Mouse (Mus musculus) embryonic facial prominence, embryonic 11.5 days (tissue): ENCODE measurements at regions not wholly inside any gene's neighbourhood (a gene's known extent, or its start where the extent isn't known, plus 50 kb on each side); places are given as distances from the start of the nearest gene placed in this dataset.

Experiments used
- ATAC-seq: fragments of 200-750 bp; cut with Nextera tagmentation; replicated peaks from 2 replicates; pipeline ENCODE4 v1.8.0; 2017; ENCODE audit warnings: low read depth; ENCODE audit not compliant: insufficient number of reproducible peaks, low FRiP score, low TSS enrichment
- DNase-seq: peaks from one replicate; pipeline ENCODE4 v3.0.0-alpha.2; 2015; ENCODE audit warnings: low spot score
- H3K27ac ChIP-seq: fragments of 300-500 bp; sonication (generic); replicated peaks from 2 replicates; pipeline ENCODE4 v1.5.1; 2014; ENCODE audit warnings: mild to moderate bottlenecking, low read depth, low read length, control low read depth
- H3K27me3 ChIP-seq: fragments of 300-500 bp; sonication (generic); 2 replicates; pipeline ENCODE4 v1.6.1; 2014; ENCODE audit warnings: mild to moderate bottlenecking, low read length, moderate library complexity, mixed read lengths; ENCODE audit not compliant: control insufficient read depth, insufficient read depth
- H3K36me3 ChIP-seq: fragments of 300-500 bp; sonication (generic); replicated peaks from 2 replicates; pipeline ENCODE4 v1.6.1; 2014; ENCODE audit warnings: low read depth, mild to moderate bottlenecking, low read length, moderate library complexity, mixed read lengths; ENCODE audit not compliant: control insufficient read depth, insufficient read depth
- H3K4me1 ChIP-seq: fragments of 300-500 bp; sonication (generic); 2 replicates; pipeline ENCODE4 v1.6.1; 2014; ENCODE audit warnings: low read length, mixed read lengths; ENCODE audit not compliant: control insufficient read depth, insufficient read depth
- H3K4me2 ChIP-seq: fragments of 300-500 bp; sonication (generic); 2 replicates; pipeline ENCODE4 v1.6.1; 2014; ENCODE audit warnings: low read depth, mild to moderate bottlenecking, control low read depth, low read length, moderate library complexity
- H3K4me3 ChIP-seq: fragments of 300-500 bp; sonication (generic); 2 replicates; pipeline ENCODE4 v1.5.1; 2014; ENCODE audit warnings: low read depth, low read length, control low read depth
- H3K9ac ChIP-seq: fragments of 300-500 bp; sonication (generic); replicated peaks from 2 replicates; pipeline ENCODE4 v1.6.1; 2014; ENCODE audit warnings: mild to moderate bottlenecking, control low read depth, low read length
- H3K9me3 ChIP-seq: fragments of 300-500 bp; sonication (generic); replicated peaks from 2 replicates; pipeline ENCODE4 v1.6.1; 2016; ENCODE audit warnings: mild to moderate bottlenecking, low read length, inconsistent platforms, mixed read lengths; ENCODE audit not compliant: control insufficient read depth
- WGBS: fragments of 180-500 bp; shearing (Covaris S2); extraction: QIAGEN DNeasy Blood & Tissue Kit; methylation state at CpG from one replicate; pipeline ENCODE4 v1.1.7; 2014; 5-methylcytosine and 5-hydroxymethylcytosine counted together

DNA sequence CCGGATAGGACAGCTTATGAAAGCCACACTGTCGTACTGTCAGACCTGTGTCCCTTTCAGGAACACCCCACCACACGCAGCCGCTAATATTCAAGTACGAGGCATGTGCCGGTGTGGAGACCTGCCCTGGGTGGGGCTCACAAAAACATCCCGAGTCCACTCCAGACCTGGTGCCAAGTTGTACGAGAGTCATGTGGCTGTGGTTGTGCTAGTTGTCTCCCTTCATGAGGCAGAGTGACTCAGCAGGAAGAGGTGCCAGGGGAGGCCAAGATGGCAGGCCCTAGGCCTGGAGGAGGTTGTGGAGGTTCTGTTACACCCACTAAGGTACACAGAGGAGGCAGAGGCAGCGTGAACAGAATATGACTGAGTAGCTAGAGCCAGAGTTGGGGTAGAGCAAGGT is 143.5 kb downstream of the H2afy start:
- Histone ChIP-seq H3K4me3 (no peak overlapping the region), H3K27me3 (no peaks in the 10 kb centered on the region), H3K4me2 (no peak overlapping the region), H3K9me3 (no peaks in the 10 kb centered on the region), H3K9ac (no peak overlapping the region), H3K36me3 (no peaks in the 10 kb centered on the region), H3K4me1 (no peaks in the 10 kb centered on the region; the same call in 1 of the 2 replicates), H3K27ac (no peak overlapping the region)
- 87% methylated on average over 9 of the region's 9 CpGs for WGBS
- DNase-seq (no peak), ATAC-seq (no peak)

DNA sequence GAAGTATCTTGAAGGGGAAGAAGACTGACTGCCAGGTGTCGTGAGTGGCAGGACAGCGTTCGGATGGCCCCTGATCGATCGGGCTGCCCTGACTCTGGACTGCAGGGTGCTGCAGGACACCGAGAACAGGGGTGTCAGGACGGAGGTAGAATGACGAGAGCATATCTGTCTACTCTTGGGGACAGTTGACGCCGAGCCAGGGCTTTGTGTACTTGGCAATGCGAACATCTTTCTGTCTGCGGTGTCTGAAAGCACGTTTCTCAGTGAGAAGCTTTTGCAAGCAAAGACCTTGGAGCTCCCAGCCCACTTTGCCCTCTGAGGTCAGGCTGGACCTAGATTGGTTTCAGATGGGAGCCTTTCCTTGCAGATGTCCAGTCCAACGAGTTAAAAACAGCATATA is 144.9 kb downstream of the H2afy start:
- 65% methylated on average over 14 of the region's 14 CpGs for WGBS
- H3K36me3 ChIP-seq: no peaks in the 10 kb centered on the region
- H3K9ac ChIP-seq: no peak overlapping the region
- DNase-seq (no peak), ATAC-seq (no peak)
- no peak overlapping the region for H3K4me2 ChIP-seq
- no peaks in the 10 kb centered on the region for H3K9me3 ChIP-seq
- no peak overlapping the region for H3K4me3 ChIP-seq
- peaks cover 3% of the 10 kb centered on the region for H3K4me1 ChIP-seq
- H3K27me3 ChIP-seq: no peaks in the 10 kb centered on the region
- no peak overlapping the region for H3K27ac ChIP-seq

DNA sequence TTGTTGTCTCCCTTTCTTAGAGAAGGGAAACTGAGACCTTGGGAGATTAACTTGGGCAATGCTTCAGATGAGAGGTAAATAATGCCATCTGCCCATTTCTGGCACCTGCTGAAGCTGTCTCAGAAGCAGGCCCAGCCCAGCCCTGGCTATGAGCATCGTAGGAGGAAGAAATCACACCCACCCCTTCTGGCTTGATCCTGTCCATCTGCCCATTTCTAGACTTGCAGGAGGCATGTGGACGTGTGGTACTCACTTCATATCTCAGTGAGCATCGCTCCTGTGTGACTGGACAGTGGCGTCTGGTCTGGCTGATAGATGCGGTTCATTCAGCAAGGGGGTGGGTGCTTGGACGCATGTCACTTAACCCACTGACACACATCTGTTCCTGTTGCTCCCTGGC is 146.0 kb downstream of the H2afy start:
- no peak overlapping the region for H3K4me2 ChIP-seq
- no peak for ATAC-seq
- H3K4me1 ChIP-seq: peaks cover 4% of the 10 kb centered on the region
- no peak for DNase-seq
- no peaks in the 10 kb centered on the region for H3K36me3 ChIP-seq
- H3K4me3 ChIP-seq: no peak overlapping the region
- no peaks in the 10 kb centered on the region for H3K9me3 ChIP-seq
- no peak overlapping the region for H3K9ac ChIP-seq
- no peak overlapping the region for H3K27ac ChIP-seq
- H3K27me3 ChIP-seq: no peaks in the 10 kb centered on the region
- WGBS: 86% methylated on average over 6 of the region's 6 CpGs

DNA sequence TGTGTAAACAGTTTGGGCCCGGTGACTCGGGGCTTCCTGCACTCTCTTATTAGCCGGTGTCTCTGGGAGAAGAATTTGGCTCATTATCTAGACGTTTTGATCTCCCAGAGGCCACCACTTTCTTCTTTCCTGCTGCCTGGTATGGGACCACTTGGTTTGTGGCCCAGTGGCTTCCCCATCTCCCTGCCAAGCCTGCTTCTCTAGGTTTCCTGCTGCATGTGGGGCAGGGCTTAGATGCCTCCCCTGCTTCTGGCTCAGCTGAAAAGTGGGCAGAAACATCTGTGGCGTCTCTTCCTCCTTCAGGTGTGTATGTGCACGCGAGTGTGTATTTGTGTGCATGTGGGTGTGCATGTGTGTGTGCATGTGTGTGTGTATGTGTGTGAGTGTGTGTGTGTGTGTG is 146.8 kb downstream of the H2afy start:
- Histone ChIP-seq H3K4me2 (no peak overlapping the region), H3K27me3 (no peaks in the 10 kb centered on the region), H3K4me3 (no peak overlapping the region), H3K9me3 (no peaks in the 10 kb centered on the region), H3K36me3 (no peaks in the 10 kb centered on the region), H3K4me1 (peaks cover 4% of the 10 kb centered on the region), H3K9ac (no peak overlapping the region), H3K27ac (no peak overlapping the region)
- DNase-seq: no peak
- no peak for ATAC-seq
- WGBS: 32% methylated on average over 7 of the region's 7 CpGs

DNA sequence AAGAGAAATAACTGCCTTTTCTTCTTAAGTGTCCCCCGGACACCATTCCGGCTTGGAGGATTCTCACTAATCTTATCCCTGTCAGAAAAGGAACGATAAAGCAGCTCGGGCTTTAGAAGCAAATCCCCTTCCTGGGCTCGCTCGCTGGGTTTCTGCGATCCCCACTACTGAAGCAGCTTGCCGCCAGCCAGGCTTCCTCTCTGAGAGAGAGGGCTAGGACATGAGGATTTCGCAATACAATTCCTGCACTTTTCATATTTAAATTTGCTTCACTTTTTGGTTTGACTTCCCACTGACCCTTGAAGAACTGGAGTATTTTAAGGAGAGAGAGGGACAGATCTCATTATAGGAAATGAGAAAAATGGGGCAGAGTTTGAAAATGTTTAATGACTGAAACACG is 149.4 kb upstream of the Pitx1 start:
- ATAC-seq (no peak), DNase-seq (peak; percentile 48)
- Histone ChIP-seq H3K36me3 (no peaks in the 10 kb centered on the region), H3K27me3 (no peaks in the 10 kb centered on the region), H3K9ac (no peak overlapping the region), H3K9me3 (no peaks in the 10 kb centered on the region), H3K27ac (no peak overlapping the region), H3K4me1 (peaks cover 4% of the 10 kb centered on the region), H3K4me3 (no peak overlapping the region), H3K4me2 (no peak overlapping the region)
- 21% methylated on average over 10 of the region's 10 CpGs for WGBS

DNA sequence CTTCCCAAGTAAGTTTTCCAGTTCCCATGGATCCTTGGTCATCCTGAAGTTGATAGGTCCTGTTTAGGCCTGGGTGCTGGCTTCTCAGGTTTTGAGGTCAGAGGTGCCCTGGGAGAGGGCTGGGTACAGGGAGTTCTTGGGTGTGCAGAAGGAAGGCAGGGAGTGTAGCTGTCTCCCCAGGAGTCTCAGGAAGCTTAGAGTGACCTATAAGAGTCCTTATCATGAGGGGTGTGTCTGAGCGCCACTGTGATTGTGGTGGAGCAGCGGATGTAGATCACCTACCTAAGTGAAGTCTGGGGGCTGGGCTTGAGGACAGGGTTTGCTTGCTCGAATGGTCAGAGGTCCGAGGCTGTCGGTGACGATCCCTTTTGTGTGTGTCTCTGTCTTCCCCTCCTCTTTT is 148.8 kb upstream of the Pitx1 start:
- Histone ChIP-seq H3K27ac (no peak overlapping the region), H3K27me3 (no peaks in the 10 kb centered on the region), H3K4me3 (no peak overlapping the region), H3K4me2 (no peak overlapping the region), H3K9ac (no peak overlapping the region), H3K4me1 (peaks cover 4% of the 10 kb centered on the region), H3K9me3 (no peaks in the 10 kb centered on the region), H3K36me3 (no peaks in the 10 kb centered on the region)
- WGBS: 50% methylated on average over 6 of the region's 6 CpGs
- ATAC-seq (no peak), DNase-seq (no peak)

DNA sequence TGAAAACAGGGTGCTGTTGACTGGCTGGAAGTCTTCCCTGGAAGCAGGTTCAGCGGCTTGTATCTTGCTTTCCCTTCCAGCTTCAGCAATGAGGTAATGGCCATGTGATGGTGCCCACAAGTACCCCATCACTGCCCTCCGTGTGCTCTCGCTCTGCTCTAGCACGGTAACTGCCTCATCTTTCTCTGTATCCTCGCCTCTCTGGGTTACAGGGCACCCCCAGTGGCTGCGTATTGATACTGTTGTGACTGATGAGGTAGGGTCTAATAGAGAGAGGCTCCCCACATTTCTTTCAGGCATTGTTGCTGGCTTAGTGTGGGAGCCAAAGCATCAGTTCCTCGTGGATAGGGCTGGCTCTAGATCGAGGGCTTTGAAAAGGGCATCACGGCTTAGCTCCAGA is 147.9 kb upstream of the Pitx1 start:
- Histone ChIP-seq H3K27ac (no peak overlapping the region), H3K4me3 (no peak overlapping the region), H3K9me3 (no peaks in the 10 kb centered on the region), H3K4me1 (peaks cover 4% of the 10 kb centered on the region; the same call in 1 of the 2 replicates), H3K9ac (no peak overlapping the region), H3K36me3 (no peaks in the 10 kb centered on the region), H3K4me2 (no peak overlapping the region), H3K27me3 (no peaks in the 10 kb centered on the region)
- no peak for DNase-seq
- WGBS: 54% methylated on average over 9 of the region's 9 CpGs
- ATAC-seq: no peak

DNA sequence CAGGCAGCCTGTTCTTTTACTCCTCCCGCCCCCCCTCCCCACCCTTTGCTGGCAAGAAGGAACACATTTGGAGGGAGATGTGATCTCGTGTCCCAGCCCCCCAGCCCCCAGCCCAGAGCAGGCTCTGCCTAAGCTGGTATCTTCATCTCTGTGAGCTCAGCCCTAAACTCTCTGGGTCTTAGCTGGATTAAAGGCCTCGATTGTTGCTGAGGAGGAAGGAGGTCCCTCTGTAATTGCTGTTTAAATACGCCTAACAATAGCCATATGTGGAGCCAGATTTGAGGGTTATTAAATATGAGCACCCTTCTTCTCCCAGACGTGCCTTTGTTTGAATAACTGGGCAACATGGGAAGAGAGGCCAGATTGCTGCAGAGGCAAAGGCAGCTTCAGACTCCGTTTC is 145.0 kb upstream of the Pitx1 start:
- no peaks in the 10 kb centered on the region for H3K36me3 ChIP-seq
- no peak overlapping the region for H3K4me2 ChIP-seq
- no peak overlapping the region for H3K4me3 ChIP-seq
- H3K4me1 ChIP-seq: peaks cover 4% of the 10 kb centered on the region; the same call in 1 of the 2 replicates
- H3K9ac ChIP-seq: no peak overlapping the region
- no peaks in the 10 kb centered on the region for H3K27me3 ChIP-seq
- no peaks in the 10 kb centered on the region for H3K9me3 ChIP-seq
- ATAC-seq (no peak; the same call in 1 of the 2 replicates), DNase-seq (peak; percentile 66)
- H3K27ac ChIP-seq: 0 out of 2 replicates have a peak overlapping the region, but pooled peaks have one; percentile 29
- 42% methylated on average over 6 of the region's 6 CpGs for WGBS
